Mouse (Mus musculus): ENCODE results near the gene 9430007A20Rik.
"Not testable (repeated sequence)": the region's sequence is repeated elsewhere in the genome, so short reads cannot be mapped to it uniquely, and the experiment has no call there.

9430007A20Rik gene

GRCm38 (mm10) chr4:144519522-144519921 is at the start of gene 9430007A20Rik:
Gene 9430007A20Rik, plus strand, starts transcription at chr4:144519822.
- ATAC-seq (ENCODE audit: insufficient number of reproducible peaks, low FRiP score, low TSS enrichment): no peak

GRCm38 (mm10) chr4:144493331-144493730 is 26.3 kb upstream of the 9430007A20Rik start:
- no peak for ATAC-seq (ENCODE audit: insufficient number of reproducible peaks, low FRiP score, low TSS enrichment)

- ATAC-seq (ENCODE audit: insufficient number of reproducible peaks, low FRiP score, low TSS enrichment): no peak
Measured at GRCm38 (mm10) chr4:144506518-144506917, 13.1 kb upstream of the 9430007A20Rik start.

- ATAC-seq (ENCODE audit: insufficient number of reproducible peaks, low FRiP score, low TSS enrichment): no peak
Measured at GRCm38 (mm10) chr4:144544689-144545088, 25.1 kb downstream of the 9430007A20Rik start.

GRCm38 (mm10) chr4:144545339-144545738 is 25.7 kb downstream of the 9430007A20Rik start:
- ATAC-seq (ENCODE audit: insufficient number of reproducible peaks, low FRiP score, low TSS enrichment): not testable (repeated sequence)

GRCm38 (mm10) chr4:144551156-144551555 is 31.5 kb downstream of the 9430007A20Rik start:
- no peak for ATAC-seq (ENCODE audit: insufficient number of reproducible peaks, low FRiP score, low TSS enrichment)

- no peak for ATAC-seq (ENCODE audit: insufficient number of reproducible peaks, low FRiP score, low TSS enrichment)
Measured at GRCm38 (mm10) chr4:144559792-144560191, 40.2 kb downstream of the 9430007A20Rik start.

- no peak for ATAC-seq (ENCODE audit: insufficient number of reproducible peaks, low FRiP score, low TSS enrichment)
Measured at GRCm38 (mm10) chr4:144561205-144561604, 41.6 kb downstream of the 9430007A20Rik start.

GRCm38 (mm10) chr4:144565034-144565433 is 45.4 kb downstream of the 9430007A20Rik start, which contains the start of gene Gm13124:
Gene Gm13124, minus strand, starts transcription at chr4:144565134.
- ATAC-seq (ENCODE audit: insufficient number of reproducible peaks, low FRiP score, low TSS enrichment): no peak

- ATAC-seq (ENCODE audit: insufficient number of reproducible peaks, low FRiP score, low TSS enrichment): no peak
Measured at GRCm38 (mm10) chr4:144567752-144568151, 48.1 kb downstream of the 9430007A20Rik start.

All from cerebellum, adult (tissue).